In the genomic region with DNA sequence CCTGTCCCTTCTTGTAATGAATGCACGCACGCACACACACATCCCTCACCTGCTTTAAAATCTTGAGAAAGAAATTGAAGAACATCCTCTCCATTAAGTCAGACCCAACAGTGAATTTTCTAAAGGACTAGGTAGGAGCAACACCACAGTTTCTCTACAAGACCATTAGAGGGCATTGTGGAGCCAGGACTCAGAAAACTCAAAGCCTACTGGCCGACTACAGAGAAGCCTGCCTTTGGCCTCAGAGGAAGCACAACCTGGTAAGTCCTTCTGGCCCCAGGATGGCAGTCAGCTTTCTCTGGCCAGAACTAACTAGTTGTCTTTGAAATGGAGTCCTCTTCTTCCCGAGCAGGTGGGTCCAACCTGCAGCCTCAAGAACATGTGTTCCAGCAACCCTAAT, we compare ENCODE assay signal across 13 mouse cellular contexts. TPM values are rescaled to one million over a fixed set of nuclear protein-coding genes. Genes with fewer than 3 reads are reported as not detected.
DNase-seq lines count a peak whose midpoint lies in the region; ATAC-seq and TF ChIP-seq lines count a peak whose summit lies in the region.
"Had no signal": no experiment of that assay in that cellular context is flagged by ENCODE, and none has a peak within 500 bp of the region (broad histone marks: within the 10 kb centered on the region; RNA-seq: fewer than 3 reads in every experiment).

No protein-coding gene starts in this region.

- no peak overlapping the region for H3K4me3 ChIP-seq in forebrain, postnatal 0 days (ENCODE audit: low read depth, low read length)
- H3K4me3 ChIP-seq in forebrain, embryonic 10.5 days, result no peak overlapping the region
- H3K4me3 ChIP-seq in midbrain, embryonic 14.5 days (replicated peaks; ENCODE audit: low read depth, low read length), result no peak overlapping the region
- H3K4me3 ChIP-seq in midbrain, embryonic 10.5 days, result no peak overlapping the region
- H3K4me3 ChIP-seq: forebrain, embryonic 13.5 days; heart, embryonic 15.5 days; midbrain, embryonic 12.5 days had no signal

- H3K27ac ChIP-seq in forebrain, postnatal 0 days (ENCODE audit: low read depth, low read length), result no peak overlapping the region
- H3K27ac ChIP-seq in forebrain, embryonic 10.5 days, result no peak overlapping the region
- H3K27ac ChIP-seq in midbrain, embryonic 14.5 days (replicated peaks; ENCODE audit: low read depth, low read length), result no peak overlapping the region
- H3K27ac ChIP-seq in midbrain, embryonic 10.5 days (replicated peaks), result no peak overlapping the region
- H3K27ac ChIP-seq: forebrain, embryonic 13.5 days; heart, embryonic 15.5 days; midbrain, embryonic 12.5 days had no signal

- no peaks in the 10 kb centered on the region for H3K36me3 ChIP-seq in forebrain, postnatal 0 days (ENCODE audit: insufficient read depth)
- no peaks in the 10 kb centered on the region for H3K36me3 ChIP-seq in forebrain, embryonic 10.5 days (replicated peaks)
- H3K36me3 ChIP-seq in midbrain, embryonic 14.5 days (ENCODE audit: control insufficient read depth, insufficient read depth, low read length), result no peaks in the 10 kb centered on the region
- no peaks in the 10 kb centered on the region for H3K36me3 ChIP-seq in midbrain, embryonic 10.5 days
- H3K36me3 ChIP-seq: heart, embryonic 15.5 days; midbrain, embryonic 12.5 days had no signal

- H3K9me3 ChIP-seq in forebrain, postnatal 0 days (ENCODE audit: low read length), result 0 out of 2 replicates have a peak, but pooled peaks cover 3% of the 10 kb centered on the region
- peaks cover 10% of the 10 kb centered on the region; the same call in 1 of the 2 replicates for H3K9me3 ChIP-seq in forebrain, embryonic 10.5 days
- no peaks in the 10 kb centered on the region for H3K9me3 ChIP-seq in midbrain, embryonic 14.5 days (ENCODE audit: control insufficient read depth, low read length)
- H3K9me3 ChIP-seq in midbrain, embryonic 10.5 days (replicated peaks), result peaks cover 14% of the 10 kb centered on the region
- H3K9me3 ChIP-seq: heart, embryonic 15.5 days; midbrain, embryonic 12.5 days had no signal

- 68% methylated on average over 4 of the region's 4 CpGs for WGBS in forebrain, postnatal 0 days
- WGBS in forebrain, embryonic 10.5 days, result 67% methylated on average over 4 of the region's 4 CpGs
- WGBS in midbrain, embryonic 14.5 days, result 60% methylated on average over 4 of the region's 4 CpGs
- 65% methylated on average over 4 of the region's 4 CpGs for WGBS in midbrain, embryonic 10.5 days

- TF ChIP-seq CTCF in forebrain, postnatal 0 days (IDR thresholded peaks at IDR 0.05; ENCODE audit: low read depth), result peak; percentile 23; the same call in 1 of the 2 replicates

- no peak for DNase-seq in forebrain, postnatal 0 days
- no peak for DNase-seq in forebrain, embryonic 10.5 days (ENCODE audit: extremely low spot score, low spot score)
- DNase-seq in midbrain, embryonic 14.5 days, result peak; percentile 20
- DNase-seq in midbrain, embryonic 10.5 days (ENCODE audit: low spot score), result no peak
- peak; percentile 54 for DNase-seq in embryo, embryonic 10.5 days (ENCODE audit: low spot score)
- peak; percentile 5 for DNase-seq in telencephalon, adult 2 months (ENCODE audit: low read depth, low spot score)
- DNase-seq in gastrocnemius, postnatal 4 days (ENCODE audit: low spot score in 2 of 2), result no peak
- DNase-seq in c-Kit-positive CD71-positive TER-119-positive erythroid progenitor cells, embryonic 14.5 days (ENCODE audit: low spot score), result no peak
- DNase-seq: cerebellum, adult 2 months; layer of hippocampus, postnatal 36 days had no signal

- H3K4me2 ChIP-seq in forebrain, postnatal 0 days (ENCODE audit: low read depth), result no peak overlapping the region
- H3K4me2 ChIP-seq in midbrain, embryonic 14.5 days (ENCODE audit: low read length), result no peak overlapping the region
- H3K4me2 ChIP-seq: forebrain, embryonic 13.5 days; heart, embryonic 15.5 days; midbrain, embryonic 12.5 days had no signal

- no peaks in the 10 kb centered on the region for H3K4me1 ChIP-seq in forebrain, postnatal 0 days (ENCODE audit: insufficient read depth)
- no peaks in the 10 kb centered on the region for H3K4me1 ChIP-seq in forebrain, embryonic 10.5 days
- no peaks in the 10 kb centered on the region for H3K4me1 ChIP-seq in midbrain, embryonic 14.5 days (ENCODE audit: control insufficient read depth, insufficient read depth, low read length)
- H3K4me1 ChIP-seq in midbrain, embryonic 10.5 days, result peaks cover 14% of the 10 kb centered on the region
- H3K4me1 ChIP-seq: forebrain, embryonic 13.5 days; heart, embryonic 15.5 days; midbrain, embryonic 12.5 days had no signal

- no peak overlapping the region for H3K9ac ChIP-seq in forebrain, postnatal 0 days
- no peak overlapping the region for H3K9ac ChIP-seq in midbrain, embryonic 14.5 days (replicated peaks; ENCODE audit: low read length)
- H3K9ac ChIP-seq: forebrain, embryonic 13.5 days; heart, embryonic 15.5 days; midbrain, embryonic 12.5 days had no signal

- no peak for ATAC-seq in forebrain, postnatal 0 days
- ATAC-seq in midbrain, embryonic 14.5 days (ENCODE audit: low FRiP score, low TSS enrichment), result no peak
- ATAC-seq: forebrain, embryonic 13.5 days had no signal

- H3K27me3 ChIP-seq in forebrain, postnatal 0 days (ENCODE audit: insufficient read depth, low read length), result no peaks in the 10 kb centered on the region
- H3K27me3 ChIP-seq in forebrain, embryonic 10.5 days (ENCODE audit: poor library complexity, severe bottlenecking), result no peaks in the 10 kb centered on the region
- no peaks in the 10 kb centered on the region for H3K27me3 ChIP-seq in midbrain, embryonic 14.5 days (ENCODE audit: control insufficient read depth, insufficient read depth, low read length)
- no peaks in the 10 kb centered on the region for H3K27me3 ChIP-seq in midbrain, embryonic 10.5 days (ENCODE audit: low read depth, poor library complexity, severe bottlenecking)
- H3K27me3 ChIP-seq: forebrain, embryonic 13.5 days; heart, embryonic 15.5 days; midbrain, embryonic 12.5 days had no signal

RNA-seq across cellular contexts. Expression of a gene that starts 38.1 kb away (rescaled TPM):
- not detected in 2 replicates for total RNA-seq in forebrain, postnatal 0 days (2014; rRNA removed)
- 0.18 TPM in 1 of 2 replicates, not detected in the other for polyA plus RNA-seq in forebrain, postnatal 0 days (2015; fragmentation: Nextera tagmentation; extraction: Ambion mirVana)
- 0.17 TPM in 1 of 2 replicates, not detected in the other for polyA plus RNA-seq in forebrain, embryonic 10.5 days (2016; fragmentation: Nextera tagmentation; extraction: Ambion mirVana)
- polyA plus RNA-seq in midbrain, embryonic 14.5 days (2014; fragmentation: Nextera tagmentation; extraction: Ambion mirVana), result not detected in 2 replicates
- 0.36 TPM in 1 of 2 replicates, not detected in the other for polyA plus RNA-seq in midbrain, embryonic 10.5 days (2016; fragmentation: Nextera tagmentation; extraction: Ambion mirVana)
- not detected for total RNA-seq in gastrocnemius, postnatal 4 days (2021)
- total RNA-seq: layer of hippocampus, postnatal 36 days had no signal
- polyA plus RNA-seq: cerebellum, adult 2 months; forebrain, embryonic 13.5 days; heart, embryonic 15.5 days; midbrain, embryonic 12.5 days had no signal

Comparison
In these comparisons a context has a peak if more than half of its experiments do, and no peak if none do; other contexts are left out.
1. DNase-seq: peak in midbrain, embryonic 14.5 days (single experiment), embryo, embryonic 10.5 days (single experiment) and telencephalon, adult 2 months (single experiment); none in forebrain, postnatal 0 days (single experiment), forebrain, embryonic 10.5 days (single experiment), midbrain, embryonic 10.5 days (single experiment), gastrocnemius, postnatal 4 days (0 of 2) and c-Kit-positive CD71-positive TER-119-positive erythroid progenitor cells, embryonic 14.5 days (single experiment).